Mouse (Mus musculus) hindbrain, postnatal 0 days (tissue): ENCODE measurements around the gene Defb30. TPM values are rescaled to one million over a fixed set of nuclear protein-coding genes. Genes with fewer than 3 reads are reported as not detected.

Source experiments
- ATAC-seq: fragments of 200-750 bp; cut with Nextera tagmentation; 2 replicates; pipeline ENCODE4 v1.8.0; 2017; ENCODE audit warnings: mild to moderate bottlenecking, moderate TSS enrichment, moderate library complexity
- DNase-seq: peaks from one replicate; pipeline ENCODE4 v3.0.0-alpha.2; 2015; ENCODE audit warnings: low spot score
- H3K27ac ChIP-seq: fragments of 300-500 bp; sonication (generic); 2 replicates; pipeline ENCODE4 v1.5.1; 2014; ENCODE audit warnings: mild to moderate bottlenecking
- H3K27me3 ChIP-seq: fragments of 300-500 bp; sonication (generic); 2 replicates; pipeline ENCODE4 v1.6.1; 2014; ENCODE audit warnings: low read length, mixed read lengths; ENCODE audit not compliant: insufficient read depth
- H3K36me3 ChIP-seq: fragments of 300-500 bp; sonication (generic); 2 replicates; pipeline ENCODE4 v1.6.1; 2014; ENCODE audit warnings: low read length, mixed read lengths; ENCODE audit not compliant: insufficient read depth
- H3K4me1 ChIP-seq: fragments of 300-500 bp; sonication (generic); 2 replicates; pipeline ENCODE4 v1.6.1; 2014; ENCODE audit warnings: antibody characterized with exemption, low read length, mixed read lengths; ENCODE audit not compliant: insufficient read depth
- H3K4me2 ChIP-seq: fragments of 300-500 bp; sonication (generic); 2 replicates; pipeline ENCODE4 v1.6.1; 2014; ENCODE audit warnings: low read depth, mild to moderate bottlenecking, low read length, moderate library complexity, mixed read lengths
- H3K4me3 ChIP-seq: fragments of 300-500 bp; sonication (generic); 2 replicates; pipeline ENCODE4 v1.5.1; 2014; ENCODE audit warnings: low read length
- H3K9ac ChIP-seq: fragments of 300-500 bp; sonication (generic); replicated peaks from 2 replicates; pipeline ENCODE4 v1.6.1; 2014; ENCODE audit warnings: mild to moderate bottlenecking, low read length, moderate library complexity, mixed read lengths
- H3K9me3 ChIP-seq: fragments of 300-500 bp; sonication (generic); 2 replicates; pipeline ENCODE4 v1.6.1; 2016; ENCODE audit warnings: low read length, mixed read lengths
- CTCF ChIP-seq: IDR thresholded peaks from 2 replicates; pipeline ENCODE4 v1.5.1; 2016; ENCODE audit warnings: antibody characterized with exemption, control low read depth, low read depth
- WGBS: fragments of 180-500 bp; shearing (Covaris S2); extraction: QIAGEN DNeasy Blood & Tissue Kit; methylation state at CpG from one replicate; pipeline ENCODE4 v1.1.7; 2014; 5-methylcytosine and 5-hydroxymethylcytosine counted together
- polyA plus RNA-seq: library from polyadenylated mRNA; unstranded; fragments of >200 nt; fragmentation: Nextera tagmentation; extraction: Ambion mirVana; gene quantifications from 2 replicates; pipeline ENCODE4 v1.2.1, GENCODE M21; 2015
- total RNA-seq: library from RNA; depleted of rRNA; stranded (reverse); fragments of >200 nt; gene quantifications from 2 replicates; pipeline ENCODE4 v1.2.3, GENCODE M21; 2014; rRNA removed

Defb30 gene
- total and polyA plus RNA-seq, 2 experiments from 2014 or later, result not detected

DNA sequence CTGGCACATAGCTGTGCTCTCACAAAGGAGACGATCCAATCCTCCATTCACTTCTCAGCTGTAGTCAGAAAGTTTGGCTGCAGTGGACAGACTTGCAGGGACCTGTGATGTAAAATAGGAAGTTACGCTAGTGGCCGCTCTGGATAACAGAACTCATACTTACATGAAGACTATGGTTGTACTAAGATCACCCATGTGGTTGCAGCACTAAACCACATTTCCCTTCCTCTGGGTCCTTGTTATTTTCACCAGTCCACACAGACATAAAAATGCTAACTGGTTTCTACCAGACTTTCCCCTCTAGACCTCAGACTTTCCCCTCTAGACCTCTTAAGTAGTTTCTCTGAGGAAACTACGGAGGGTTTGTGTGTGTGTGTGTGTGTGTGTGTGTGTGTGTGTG, 50.8 kb downstream of the Defb30 start:
- 85% methylated on average over 4 of the region's 4 CpGs for WGBS
- no peak for TF ChIP-seq CTCF

DNA sequence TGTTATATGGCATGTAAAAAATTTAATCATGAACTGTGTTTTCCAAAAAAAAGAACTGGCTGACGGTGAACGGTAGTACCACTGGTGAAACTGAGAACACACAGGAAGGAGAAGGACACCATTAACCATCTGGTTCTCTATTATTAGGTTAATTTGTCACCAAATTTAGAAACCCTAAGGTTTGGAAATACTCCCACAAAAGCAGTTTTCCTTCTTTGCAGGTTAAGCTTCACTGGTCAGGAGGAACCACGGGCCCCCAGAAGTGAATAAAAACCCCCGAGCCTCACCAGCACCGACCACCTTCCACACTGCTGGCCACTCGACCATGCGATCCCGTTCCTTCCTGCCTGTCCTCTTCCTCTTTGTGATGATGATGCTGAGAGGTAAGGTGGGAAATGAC, 52.0 kb downstream of the Defb30 start, which contains the start of gene Defb47:
Gene Defb47 (plus strand): TSS at position 301 of the 400 bp plus-strand sequence.
- no peak for ATAC-seq
- Histone ChIP-seq H3K27me3 (no peaks in the 10 kb centered on the region), H3K36me3 (no peaks in the 10 kb centered on the region), H3K4me3 (no peak within 1 kb of the TSS), H3K4me2 (no peak within 1 kb of the TSS), H3K9me3 (no peaks in the 10 kb centered on the region), H3K27ac (no peak within 1 kb of the TSS), H3K9ac (no peak within 1 kb of the TSS), H3K4me1 (no peaks in the 10 kb centered on the region)
- DNase-seq, result no peak
- TF ChIP-seq CTCF, result no peak
- WGBS, result 79% methylated on average over 8 of the region's 8 CpGs

More for the DNA sequence above, 50.8 kb downstream of the Defb30 start:
- no peak overlapping the region for H3K4me3 ChIP-seq
- H3K4me2 ChIP-seq, result no peak overlapping the region
- no peaks in the 10 kb centered on the region for H3K4me1 ChIP-seq
- ATAC-seq, result no peak
- no peaks in the 10 kb centered on the region for H3K9me3 ChIP-seq
- H3K27me3 ChIP-seq, result no peaks in the 10 kb centered on the region
- no peak overlapping the region for H3K9ac ChIP-seq
- no peaks in the 10 kb centered on the region for H3K36me3 ChIP-seq
- no peak overlapping the region for H3K27ac ChIP-seq
- no peak for DNase-seq

GRCm38 (mm10) chr14:62991849-62992510, 57.8 kb downstream of the Defb30 start:
- DNase-seq (no peak), ATAC-seq (no peak)
- Histone ChIP-seq H3K27ac (no peak overlapping the region), H3K4me2 (no peak overlapping the region), H3K9ac (no peak overlapping the region), H3K4me3 (no peak overlapping the region), H3K9me3 (no peaks in the 10 kb centered on the region), H3K36me3 (no peaks in the 10 kb centered on the region), H3K4me1 (no peaks in the 10 kb centered on the region), H3K27me3 (no peaks in the 10 kb centered on the region)
- TF ChIP-seq CTCF, result no peak
- 68% methylated on average over 7 of the region's 7 CpGs for WGBS

GRCm38 (mm10) chr14:62991271-62991670, 58.5 kb downstream of the Defb30 start:
- DNase-seq (no peak), ATAC-seq (no peak)
- no peaks in the 10 kb centered on the region for H3K36me3 ChIP-seq
- no peak overlapping the region for H3K4me3 ChIP-seq
- no peak overlapping the region for H3K4me2 ChIP-seq
- no peaks in the 10 kb centered on the region for H3K9me3 ChIP-seq
- TF ChIP-seq CTCF, result no peak
- H3K4me1 ChIP-seq, result no peaks in the 10 kb centered on the region
- no peak overlapping the region for H3K9ac ChIP-seq
- WGBS, result 87% methylated on average over 3 of the region's 3 CpGs
- no peaks in the 10 kb centered on the region for H3K27me3 ChIP-seq
- H3K27ac ChIP-seq, result no peak overlapping the region

- 69% methylated on average over 1 of the region's 1 CpGs for WGBS
- ATAC-seq (no peak), DNase-seq (no peak)
- Histone ChIP-seq H3K4me2 (no peak within 1 kb of the TSS), H3K27ac (no peak within 1 kb of the TSS), H3K27me3 (no peaks in the 10 kb centered on the region), H3K4me1 (no peaks in the 10 kb centered on the region), H3K9ac (no peak within 1 kb of the TSS), H3K4me3 (no peak within 1 kb of the TSS), H3K9me3 (no peaks in the 10 kb centered on the region), H3K36me3 (no peaks in the 10 kb centered on the region)
- TF ChIP-seq CTCF, result no peak
Observed at GRCm38 (mm10) chr14:62984410-62984809, 65.3 kb downstream of the Defb30 start, which contains the start of gene Defb48. Gene Defb48 (minus strand): TSS chr14:62984510.

Other genes with a start within 250 kb of the Defb30 start
- 16.9 and 20.6 TPM in 2 replicates for gene Wdfy2, start 212.3 kb downstream of the Defb30 start, total RNA-seq
- 4.5 and 4.6 TPM in 2 replicates for gene Wdfy2, start 212.3 kb downstream of the Defb30 start, polyA plus RNA-seq
- gene Defb48, start 65.5 kb downstream of the Defb30 start, total RNA-seq, result not detected in 2 replicates
- not detected in 2 replicates for gene Defb48, start 65.5 kb downstream of the Defb30 start, polyA plus RNA-seq
- not detected in 2 replicates for gene Defb47, start 51.9 kb downstream of the Defb30 start, total RNA-seq
- not detected in 2 replicates for gene Defb47, start 51.9 kb downstream of the Defb30 start, polyA plus RNA-seq
- not detected in 2 replicates for gene Defb43, start 38.2 kb downstream of the Defb30 start, total RNA-seq
- not detected in 2 replicates for gene Defb43, start 38.2 kb downstream of the Defb30 start, polyA plus RNA-seq
- 0.21 TPM in 1 of 2 replicates, not detected in the other for gene Defb42, start 3.0 kb downstream of the Defb30 start, total RNA-seq
- 0.95 and 2.0 TPM in 2 replicates for gene Defb42, start 3.0 kb downstream of the Defb30 start, polyA plus RNA-seq